Mouse (Mus musculus) ES-CJ7 (cell line): Measurements from ENCODE around the gene Ror2.

Experiments used
- DNase-seq: peaks from one replicate; pipeline ENCODE4 v3.0.0; 2011; ENCODE audit warnings: low read depth, low spot score

Gene Ror2

GRCm38 (mm10) chr13:53285756-53286361, at the start of gene Ror2:
Gene Ror2 (minus strand): TSS chr13:53286124.
- peak; percentile 74 for DNase-seq

DNA sequence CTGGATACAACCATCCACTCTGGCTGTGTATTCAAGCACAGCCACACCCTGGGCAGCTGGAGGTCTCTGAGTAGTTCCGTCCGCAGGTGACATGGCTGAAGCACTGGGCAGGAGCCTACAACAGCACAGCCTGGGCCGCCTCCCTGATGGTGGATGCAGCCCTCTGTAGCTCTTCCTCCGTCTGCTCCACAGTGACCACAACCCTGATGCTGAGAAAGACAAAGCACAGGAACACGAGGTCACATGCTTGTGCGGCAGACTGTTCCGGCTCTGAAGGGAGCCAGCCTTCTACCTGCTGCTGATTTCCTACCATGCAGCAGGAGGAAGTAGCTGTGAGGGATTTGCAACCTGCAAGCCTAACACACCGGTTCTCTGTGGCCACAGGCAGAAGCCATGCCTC, 47.8 kb upstream of the Ror2 start:
- no peak for DNase-seq

DNA sequence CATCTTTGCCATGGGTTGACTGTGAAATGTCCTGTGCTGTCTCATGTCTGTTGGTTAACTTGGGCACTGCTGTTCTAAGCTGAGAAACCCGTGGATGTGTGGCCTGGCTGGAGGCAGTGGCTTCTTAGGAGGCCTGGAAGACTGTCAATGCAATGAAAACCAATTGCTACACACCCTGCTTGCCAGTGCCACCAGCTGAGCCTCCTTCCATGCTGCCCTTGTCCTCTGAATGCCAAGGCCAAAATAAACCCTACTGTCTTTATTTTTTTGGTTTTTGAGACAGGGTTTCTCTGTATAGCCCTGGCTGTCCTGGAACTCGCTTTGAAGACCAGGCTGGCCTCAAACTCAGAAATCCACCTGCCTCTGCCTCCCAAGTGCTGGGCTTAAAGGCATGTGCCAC, 44.3 kb upstream of the Ror2 start:
- no peak for DNase-seq

GRCm38 (mm10) chr13:53325531-53325930, 39.6 kb upstream of the Ror2 start:
- DNase-seq: no peak

DNA sequence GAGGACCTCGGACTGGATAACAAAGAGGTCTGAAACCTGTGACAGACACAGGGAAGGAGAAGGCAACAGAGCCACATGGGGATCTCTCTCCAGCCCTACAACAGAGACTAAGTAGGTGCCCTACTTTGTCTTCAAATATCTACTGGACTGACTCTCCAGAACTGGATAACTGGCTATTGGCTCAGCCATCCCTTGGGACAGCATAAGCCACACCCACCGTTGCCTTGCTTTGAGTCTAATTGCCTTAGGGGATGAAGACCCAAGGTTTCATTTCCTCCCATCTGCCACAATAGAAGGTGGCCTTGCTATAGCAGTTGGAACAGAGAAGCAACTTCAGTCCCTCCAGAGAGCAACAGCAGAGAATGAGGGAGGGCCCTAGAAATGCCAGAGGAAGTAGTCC, 37.7 kb upstream of the Ror2 start:
- peak; percentile 28 for DNase-seq

GRCm38 (mm10) chr13:53320899-53321298, 35.0 kb upstream of the Ror2 start:
- DNase-seq: no peak

GRCm38 (mm10) chr13:53316515-53317295, 30.8 kb upstream of the Ror2 start:
- DNase-seq: peak; percentile 22

DNA sequence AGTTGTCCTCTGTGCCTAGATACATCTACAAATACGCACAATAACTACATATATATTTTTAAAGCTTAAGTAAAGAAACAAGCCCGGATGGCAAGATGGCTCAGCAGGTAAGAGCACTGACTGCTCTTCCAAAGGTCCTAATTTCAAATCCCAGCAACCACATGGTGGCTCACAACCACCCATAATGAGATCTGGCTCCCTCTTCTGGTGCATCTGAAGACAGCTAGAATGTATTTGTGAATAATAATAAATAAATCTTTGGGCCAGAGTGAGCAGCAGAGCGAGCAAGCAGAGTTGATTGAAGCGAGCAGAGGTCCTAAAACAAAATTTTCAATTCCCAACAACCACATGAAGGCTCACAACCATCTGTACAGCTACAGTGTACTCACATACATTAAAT, 29.8 kb upstream of the Ror2 start:
- peak; percentile 22 for DNase-seq

DNA sequence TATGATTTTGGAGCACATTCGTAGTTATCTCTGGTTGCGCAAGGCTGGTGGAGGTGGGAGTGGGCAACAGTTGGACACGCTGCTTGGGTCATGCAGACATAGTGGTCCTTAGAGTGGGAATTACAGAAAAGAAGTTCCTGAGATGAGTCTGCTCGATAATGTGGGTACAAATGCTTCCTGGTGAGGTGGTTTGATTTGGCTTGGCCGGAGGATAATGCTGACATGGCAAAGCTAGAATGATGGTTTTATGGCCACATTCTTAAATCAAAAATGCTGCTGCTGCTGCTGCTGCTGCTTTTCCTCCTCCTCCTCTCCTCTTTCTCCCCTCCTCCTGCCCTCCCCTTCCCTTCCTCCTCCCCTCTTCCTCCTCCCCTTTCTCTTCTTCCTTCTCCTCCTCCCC, 24.5 kb upstream of the Ror2 start:
- DNase-seq: no peak

GRCm38 (mm10) chr13:53309661-53310160, 23.8 kb upstream of the Ror2 start:
- peak; percentile 63 for DNase-seq

- no peak for DNase-seq
These were observed 23.2 kb upstream of the Ror2 start for GRCm38 (mm10) chr13:53309148-53309547.

DNA sequence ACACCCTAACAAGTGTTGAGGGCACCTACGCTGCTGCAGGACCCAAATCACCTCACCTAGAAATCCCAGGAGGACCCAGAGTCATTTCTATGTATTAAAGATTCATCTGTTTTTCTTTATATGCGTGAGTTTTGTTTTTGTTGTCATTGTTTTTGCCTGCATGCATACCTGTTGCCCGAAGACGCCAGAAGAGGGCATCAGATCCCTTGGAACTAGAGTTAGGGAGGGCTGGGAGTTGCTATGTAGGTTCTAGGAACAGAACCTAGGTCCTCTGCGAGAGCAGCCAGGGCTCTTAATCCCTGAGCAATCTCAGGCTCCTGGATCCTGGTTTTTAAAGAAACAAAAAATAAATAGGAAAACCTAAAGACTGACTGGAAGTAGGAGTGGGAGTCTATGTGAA, 20.9 kb upstream of the Ror2 start:
- peak; percentile 55 for DNase-seq

- peak; percentile 65 for DNase-seq
These were observed 19.3 kb upstream of the Ror2 start for GRCm38 (mm10) chr13:53305256-53305655.

GRCm38 (mm10) chr13:53302688-53303087, 16.8 kb upstream of the Ror2 start:
- DNase-seq: no peak

DNA sequence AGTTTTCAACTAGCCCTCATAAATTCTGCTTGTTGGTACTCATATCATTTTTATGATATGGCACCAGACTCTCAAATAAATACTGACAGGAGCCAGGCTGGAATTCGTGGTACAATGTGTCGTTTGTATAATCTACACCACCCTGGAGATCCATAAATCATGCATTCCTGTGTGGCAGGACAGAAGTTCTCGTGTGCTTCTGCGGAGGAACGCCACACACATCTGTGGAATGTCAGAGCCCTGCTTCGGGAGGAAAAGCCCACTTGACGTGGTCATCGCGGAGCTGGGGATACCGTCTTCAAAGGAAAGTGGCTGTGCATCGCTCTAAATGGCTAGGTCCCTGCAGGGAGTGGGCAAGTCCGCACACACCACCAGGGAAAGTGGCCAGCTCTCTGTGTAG, 7.1 kb upstream of the Ror2 start:
- no peak for DNase-seq

GRCm38 (mm10) chr13:53292244-53292643, 6.3 kb upstream of the Ror2 start:
- DNase-seq: no peak

- peak; percentile 35 for DNase-seq
These were observed 616 bp downstream of the Ror2 start for GRCm38 (mm10) chr13:53285261-53285755.

GRCm38 (mm10) chr13:53284740-53285191, 1.2 kb downstream of the Ror2 start:
- DNase-seq: no peak

DNA sequence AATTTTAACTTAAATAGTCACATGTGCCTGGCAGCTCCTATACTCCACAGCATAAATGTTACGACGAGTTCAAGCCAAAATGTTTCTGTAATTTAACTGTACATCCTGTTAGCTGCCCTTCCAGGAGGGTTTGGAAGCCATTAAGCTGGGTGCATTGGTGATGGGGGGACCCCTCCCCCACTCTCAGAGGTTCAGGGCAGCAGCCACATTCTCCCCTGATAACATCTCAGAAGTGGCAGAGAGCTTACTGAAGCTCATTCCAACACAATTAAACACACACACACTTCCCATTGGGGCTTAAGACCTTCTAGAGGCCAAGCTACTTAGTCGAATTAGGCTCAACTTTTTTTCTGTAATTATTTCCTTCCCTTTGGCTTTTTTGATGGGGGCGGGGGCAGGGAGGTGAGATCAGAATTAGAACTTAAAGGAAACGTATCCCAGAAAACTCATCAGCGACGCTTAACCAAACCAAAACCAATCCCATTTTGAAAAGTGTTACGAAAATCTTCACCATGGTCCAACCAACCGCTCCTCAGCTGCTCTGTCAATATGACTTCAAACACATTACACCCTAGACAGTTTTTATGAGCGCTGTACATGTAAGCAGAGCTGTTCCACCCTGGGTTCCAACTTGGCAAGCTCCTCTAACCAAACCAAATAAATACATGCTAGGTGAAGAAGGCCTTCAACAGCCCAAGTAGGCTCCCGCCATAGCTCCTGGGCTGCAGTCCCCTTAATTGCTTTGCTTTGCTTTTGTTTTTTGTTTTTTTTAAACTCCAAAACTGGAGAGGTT, 4.1 kb downstream of the Ror2 start:
- DNase-seq: no peak

DNA sequence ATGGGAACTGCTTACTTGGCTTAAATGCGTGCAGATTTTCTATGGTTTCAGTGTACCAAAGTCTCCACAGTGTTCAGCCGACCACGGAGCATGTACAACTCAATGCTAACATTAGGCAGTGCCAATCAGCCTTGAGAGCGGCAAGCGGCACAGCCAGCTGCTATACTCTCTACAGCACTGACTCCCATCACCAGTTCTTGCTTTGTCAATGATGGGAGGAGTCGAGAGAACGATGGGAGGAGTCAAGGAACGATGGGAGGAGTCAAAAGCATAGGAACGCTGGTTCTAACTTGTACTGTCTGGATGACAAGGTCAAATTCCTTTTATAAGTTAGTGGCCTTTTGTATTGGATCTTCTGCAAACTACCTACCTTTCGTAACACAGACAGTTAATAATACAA, 7.0 kb downstream of the Ror2 start:
- DNase-seq: peak; percentile 88

DNA sequence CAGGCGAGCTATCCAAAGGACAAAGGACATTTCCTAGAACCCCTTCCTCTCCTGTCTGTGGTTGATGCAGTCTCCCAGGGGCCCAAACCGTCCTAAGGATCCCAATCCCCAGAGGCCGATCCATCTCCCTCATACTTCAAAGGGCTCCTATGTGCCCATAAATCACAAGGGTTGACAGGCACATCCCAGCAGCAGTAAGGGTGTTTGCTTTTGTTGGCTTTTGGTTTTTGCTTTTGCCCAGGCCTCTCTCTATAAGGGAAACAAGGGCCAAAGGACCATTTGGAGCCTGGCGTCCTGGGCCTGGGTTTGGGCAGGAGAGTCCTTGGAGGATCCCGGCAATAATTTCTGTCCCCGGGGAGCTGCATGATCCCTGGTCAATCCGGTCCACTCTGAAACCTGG, 9.5 kb downstream of the Ror2 start:
- no peak for DNase-seq

DNA sequence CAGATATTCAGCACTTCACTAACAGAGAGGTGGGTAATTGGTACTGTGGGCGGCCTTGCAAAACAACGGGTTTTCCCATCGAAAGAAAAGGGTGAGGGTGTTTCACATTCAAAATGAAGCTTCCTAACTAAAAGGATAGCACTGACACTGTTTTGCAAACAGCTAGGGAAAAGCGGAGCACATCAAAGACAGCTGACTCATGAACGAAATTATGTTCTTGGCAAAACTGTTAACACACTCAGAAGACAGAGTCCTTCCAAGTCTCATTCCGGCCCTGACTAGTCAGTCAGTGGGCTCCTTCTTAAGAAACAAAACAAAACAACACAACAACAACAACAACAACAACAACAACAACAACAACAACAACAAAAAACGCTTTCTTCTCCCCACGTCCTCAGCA, 10.1 kb downstream of the Ror2 start:
- DNase-seq: no peak
